Mouse (Mus musculus) left cerebral cortex, postnatal 14 days (tissue): ENCODE results near the gene Zfp831. TPM values are rescaled to one million over a fixed set of nuclear protein-coding genes. Genes with fewer than 3 reads are reported as not detected.

Source experiments
- DNase-seq, 2 experiments: peaks; one replicate each; pipeline ENCODE4 v3.0.0; 2021 to 2022; ENCODE audit warnings: low spot score in 2 of 2, mixed read lengths in 1 of 2
- intact Hi-C: fragments of 180-260 bp; cut with DNase I; formaldehyde crosslinking; loops from one replicate; pipeline ENCODE4 v1.15.1; 2025
- total RNA-seq, 2 experiments: library from RNA; stranded (reverse); gene quantifications; 2 replicates each; pipeline ENCODE4 v1.2.3; 2021

Zfp831 gene
- total RNA-seq, 2 experiments from 2014 or later = 8.6 to 8.8 TPM

DNA sequence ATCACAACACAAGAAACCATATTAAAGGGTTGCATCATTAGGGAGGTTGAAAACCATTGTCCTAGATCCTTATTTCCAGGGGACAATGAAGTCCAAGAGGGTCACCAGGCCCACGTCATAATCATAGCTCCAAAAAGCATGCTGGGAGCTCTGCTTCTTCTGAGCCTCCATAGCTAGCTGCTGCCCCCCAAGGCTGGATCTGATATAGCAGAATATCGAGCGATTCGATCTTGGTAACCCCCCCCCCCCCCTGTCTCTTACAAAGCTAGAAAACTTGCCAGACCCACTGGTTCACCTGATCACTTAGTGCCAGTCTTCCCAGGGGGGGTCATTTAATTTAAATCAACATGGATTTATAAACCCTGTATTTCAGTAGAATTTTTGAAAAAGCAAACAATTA lies 65.3 kb downstream of the Zfp831 start:
- intact Hi-C loops = no loop called here
- no peak for DNase-seq

DNA sequence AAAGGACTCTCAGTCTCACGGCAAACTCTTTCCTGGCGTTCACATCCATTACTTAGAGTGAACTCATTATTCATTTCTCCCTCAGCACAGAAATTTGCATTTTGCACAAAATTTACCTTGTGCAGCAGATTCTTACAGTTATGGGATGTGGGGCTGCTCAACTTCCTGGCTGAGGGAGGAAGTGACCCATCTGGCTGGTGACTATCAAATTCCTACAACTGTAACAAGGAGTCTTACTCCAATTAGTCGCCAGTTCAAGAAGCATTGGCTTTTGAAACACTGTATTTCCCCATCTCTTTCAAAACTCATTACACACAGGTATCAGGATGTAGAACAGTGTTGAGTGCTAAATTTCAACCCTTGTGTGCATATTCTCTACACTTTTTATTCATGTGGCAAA lies 66.9 kb downstream of the Zfp831 start:
- intact Hi-C loops = no loop called here
- no peak for DNase-seq

- intact Hi-C loops = no loop called here
- DNase-seq = no peak
Measured at GRCm38 (mm10) chr2:174712043-174712442, 68.7 kb downstream of the Zfp831 start.

GRCm38 (mm10) chr2:174715938-174716337 lies 72.6 kb downstream of the Zfp831 start:
- intact Hi-C loops = no loop called here
- DNase-seq = no peak

GRCm38 (mm10) chr2:174717857-174718256 lies 74.5 kb downstream of the Zfp831 start:
- DNase-seq = no peak
- intact Hi-C loops = no loop called here

DNA sequence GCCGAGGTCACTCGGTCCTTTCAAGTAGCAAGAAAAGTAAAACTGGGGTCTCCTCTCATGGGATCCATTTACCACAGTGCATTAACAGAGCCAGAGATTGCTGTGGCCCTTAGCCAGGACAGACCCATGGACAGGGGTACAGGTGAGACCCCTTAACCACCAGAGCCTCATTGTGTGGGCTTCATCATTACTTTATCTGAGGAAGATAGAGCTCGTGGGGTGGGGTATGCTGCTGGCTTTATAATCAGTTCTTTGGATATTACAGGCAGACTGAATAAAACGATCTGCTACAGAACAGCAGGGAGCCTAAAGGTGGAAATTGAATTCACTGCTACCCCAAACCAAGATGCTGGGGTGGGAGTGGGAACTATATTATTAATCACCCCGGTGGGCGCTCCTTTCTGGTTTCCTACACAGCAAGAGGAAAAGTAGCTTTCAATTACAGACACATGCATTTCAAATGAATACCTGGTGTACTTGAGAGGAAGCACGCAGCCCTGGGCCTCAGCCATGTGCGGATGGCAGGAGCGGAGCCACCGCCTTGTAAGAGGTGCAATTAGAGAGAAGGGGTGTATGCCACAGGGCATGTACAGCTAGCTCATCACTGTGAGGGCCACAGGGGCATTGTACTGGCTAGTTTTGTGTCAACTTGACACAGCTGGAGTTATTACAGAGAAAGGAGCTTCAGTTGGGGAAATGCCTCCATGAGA lies 83.9 kb downstream of the Zfp831 start:
- intact Hi-C loops = no loop called here
- DNase-seq = no peak

DNA sequence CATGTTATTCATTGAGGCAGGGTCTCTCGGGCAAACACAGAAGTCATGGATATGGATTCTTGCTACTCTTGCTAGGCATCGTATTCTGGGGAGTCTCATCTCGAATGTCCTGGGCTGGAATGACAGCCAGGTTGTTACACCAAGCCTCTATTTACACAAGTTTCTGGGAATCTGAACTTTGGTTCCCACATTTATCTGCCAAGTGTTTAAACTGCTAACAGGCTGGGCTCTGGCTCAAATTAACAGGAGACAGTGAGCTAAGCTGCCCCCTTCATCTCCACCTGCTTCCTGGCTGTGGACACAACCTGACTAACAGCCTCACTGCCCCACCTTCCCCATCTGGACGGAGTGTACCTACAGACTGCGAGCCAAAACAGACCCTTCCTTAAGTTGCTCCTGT lies 88.6 kb downstream of the Zfp831 start:
- DNase-seq = no peak
- intact Hi-C loops = no loop called here

DNA sequence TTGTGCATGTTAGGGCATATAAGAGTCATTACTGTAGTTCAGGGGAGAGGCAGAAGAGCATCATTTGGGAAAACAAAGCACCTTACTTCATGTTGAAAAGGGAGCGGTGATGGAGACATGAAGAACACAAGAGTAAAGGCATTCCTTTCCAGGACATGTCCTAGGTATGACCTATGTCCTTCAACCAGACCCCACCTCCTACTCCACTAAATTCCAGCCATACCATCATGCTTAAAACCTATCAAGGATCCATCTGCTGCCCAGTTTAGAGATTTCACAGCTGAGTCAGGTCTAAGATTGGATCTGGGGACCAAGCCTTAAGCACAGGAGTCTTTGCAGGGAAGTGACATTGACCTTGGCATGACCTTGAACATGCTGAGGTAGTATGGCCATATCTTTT lies 91.9 kb downstream of the Zfp831 start:
- no peak for DNase-seq
- intact Hi-C loops = no loop called here

- no peak for DNase-seq
Measured at GRCm38 (mm10) chr2:174747182-174747581, 103.8 kb downstream of the Zfp831 start.

GRCm38 (mm10) chr2:174748381-174748780 lies 105.0 kb downstream of the Zfp831 start:
- intact Hi-C loops = no loop called here

More at GRCm38 (mm10) chr2:174747182-174747581, 103.8 kb downstream of the Zfp831 start:
- intact Hi-C loops = no loop called here

GRCm38 (mm10) chr2:174753197-174753596 lies 109.9 kb downstream of the Zfp831 start:
- DNase-seq = no peak
- intact Hi-C loops = no loop called here

More at GRCm38 (mm10) chr2:174748381-174748780, 105.0 kb downstream of the Zfp831 start:
- DNase-seq = no peak

- DNase-seq = no peak
- intact Hi-C loops = no loop called here
Measured at GRCm38 (mm10) chr2:174754231-174754630, 110.9 kb downstream of the Zfp831 start.

- intact Hi-C loops = no loop called here
- DNase-seq = no peak
Measured at GRCm38 (mm10) chr2:174759189-174759588, 115.9 kb downstream of the Zfp831 start.

Other genes with a start within 250 kb of the Zfp831 start
- 10 to 100 TPM; 46.2 to 50.4 TPM for gene Nelfcd, start 227.7 kb upstream of the Zfp831 start, total RNA-seq
- 10 to 100 TPM; 21.2 to 22.8 TPM for gene Ctsz, start 204.5 kb upstream of the Zfp831 start, total RNA-seq
- under 1 TPM in 1 of 2 experiments, not detected in 1; 0.24 TPM for gene Tubb1, start 192.8 kb upstream of the Zfp831 start, total RNA-seq
- 100 to 1,000 TPM; 329 to 340 TPM for gene Atp5e, start 179.4 kb upstream of the Zfp831 start, total RNA-seq
- 10 to 100 TPM; 43.5 to 47.0 TPM for gene Prelid3b, start 170.5 kb upstream of the Zfp831 start, total RNA-seq
- gene Edn3, start 117.1 kb downstream of the Zfp831 start, total RNA-seq = 1 to 10 TPM; 6.0 to 7.2 TPM